ENCODE assay signal across 19 mouse cellular contexts in genomic region chr6:18335393-18335792, GRCm38 (mm10).
DNase-seq lines count a peak whose midpoint lies in the region; ATAC-seq and TF ChIP-seq lines count a peak whose summit lies in the region.
"Had no signal": no experiment of that assay in that cellular context is flagged by ENCODE, and none has a peak within 500 bp of the region (broad histone marks: within the 10 kb centered on the region; RNA-seq: fewer than 3 reads in every experiment).

No protein-coding gene starts in this region.

- TF ChIP-seq CTCF in kidney, postnatal 0 days (IDR thresholded peaks at IDR 0.05; ENCODE audit: low read depth) = no peak

- intact Hi-C loops in heart, postnatal 10 days (cut with DNase I) = no loop called here

- peak; percentile 96 for ATAC-seq in kidney, embryonic 15.5 days (replicated peaks; ENCODE audit: low FRiP score)
- peak; percentile 82 for ATAC-seq in kidney, postnatal 0 days (replicated peaks; ENCODE audit: low FRiP score, low read depth)
- ATAC-seq: activated CD4-positive, CD25-positive, alpha-beta regulatory T cell, adult 4 months; forebrain, embryonic 13.5 days; forebrain, embryonic 15.5 days; forebrain, postnatal 0 days had no signal

- 55% methylated on average over 3 of the region's 3 CpGs for WGBS in kidney, embryonic 15.5 days
- WGBS in kidney, postnatal 0 days = 47% methylated on average over 3 of the region's 3 CpGs

- 0 out of 2 replicates have a peak overlapping the region, but pooled peaks have one; percentile 62 for H3K27ac ChIP-seq in kidney, embryonic 15.5 days
- no peak overlapping the region; the same call in 1 of the 2 replicates for H3K27ac ChIP-seq in kidney, postnatal 0 days
- H3K27ac ChIP-seq: embryonic facial prominence, embryonic 10.5 days; embryonic facial prominence, embryonic 12.5 days; forebrain, embryonic 13.5 days; forebrain, embryonic 15.5 days had no signal

- H3K9ac ChIP-seq in kidney, embryonic 15.5 days = no peak overlapping the region
- no peak overlapping the region for H3K9ac ChIP-seq in kidney, postnatal 0 days (ENCODE audit: low read depth, low read length)
- H3K9ac ChIP-seq: embryonic facial prominence, embryonic 12.5 days; forebrain, embryonic 13.5 days; forebrain, embryonic 15.5 days; forebrain, postnatal 0 days had no signal

- no peak overlapping the region for H3K4me2 ChIP-seq in kidney, embryonic 15.5 days
- no peak overlapping the region for H3K4me2 ChIP-seq in kidney, postnatal 0 days (ENCODE audit: low read length)
- H3K4me2 ChIP-seq: embryonic facial prominence, embryonic 12.5 days; forebrain, embryonic 13.5 days; forebrain, embryonic 15.5 days had no signal

- DNase-seq in kidney, postnatal 25 days = no peak
- peak; percentile 67 for DNase-seq in kidney, postnatal 0 days (ENCODE audit: low spot score)
- no peak for DNase-seq in kidney, postnatal 4 days
- DNase-seq in heart, postnatal 10 days = no peak
- DNase-seq: adrenal gland, adult 8-10 months; adrenal gland, postnatal 14 days; adrenal gland, postnatal 36 days; cerebellum, adult 11-12 months; cerebellum, adult 2 months; cerebellum, adult 9-10 months; cerebellum, postnatal 10 days; cerebellum, postnatal 25 days; forebrain, postnatal 0 days had no signal

- H3K36me3 ChIP-seq in kidney, embryonic 15.5 days = no peaks in the 10 kb centered on the region
- no peaks in the 10 kb centered on the region for H3K36me3 ChIP-seq in kidney, postnatal 0 days (ENCODE audit: insufficient read depth, low read length)
- H3K36me3 ChIP-seq: embryonic facial prominence, embryonic 10.5 days; embryonic facial prominence, embryonic 12.5 days; forebrain, embryonic 15.5 days had no signal

- H3K9me3 ChIP-seq in kidney, embryonic 15.5 days (replicated peaks) = no peaks in the 10 kb centered on the region
- H3K9me3 ChIP-seq in kidney, postnatal 0 days (replicated peaks; ENCODE audit: low read length) = no peaks in the 10 kb centered on the region
- H3K9me3 ChIP-seq: embryonic facial prominence, embryonic 10.5 days; embryonic facial prominence, embryonic 12.5 days; forebrain, embryonic 13.5 days; forebrain, embryonic 15.5 days had no signal

- peak overlapping the region; percentile 24; the same call in 1 of the 2 replicates for H3K4me3 ChIP-seq in kidney, embryonic 15.5 days (replicated peaks)
- H3K4me3 ChIP-seq in kidney, postnatal 0 days (replicated peaks; ENCODE audit: low read depth, low read length) = no peak overlapping the region
- H3K4me3 ChIP-seq: embryonic facial prominence, embryonic 10.5 days; embryonic facial prominence, embryonic 12.5 days; forebrain, embryonic 13.5 days; forebrain, embryonic 15.5 days had no signal

- no peaks in the 10 kb centered on the region for H3K4me1 ChIP-seq in kidney, embryonic 15.5 days
- H3K4me1 ChIP-seq in kidney, postnatal 0 days (replicated peaks; ENCODE audit: insufficient read depth, low read length) = no peaks in the 10 kb centered on the region
- H3K4me1 ChIP-seq: embryonic facial prominence, embryonic 10.5 days; embryonic facial prominence, embryonic 12.5 days; forebrain, embryonic 13.5 days; forebrain, embryonic 15.5 days had no signal

- no peaks in the 10 kb centered on the region for H3K27me3 ChIP-seq in kidney, embryonic 15.5 days
- no peaks in the 10 kb centered on the region for H3K27me3 ChIP-seq in kidney, postnatal 0 days (ENCODE audit: insufficient read depth, low read length)
- H3K27me3 ChIP-seq: embryonic facial prominence, embryonic 12.5 days; forebrain, embryonic 13.5 days; forebrain, embryonic 15.5 days had no signal
